Mouse (Mus musculus) embryonic facial prominence, embryonic 12.5 days (tissue): ENCODE measurements around the gene Atp8b2. TPM values are rescaled to one million over a fixed set of nuclear protein-coding genes. Genes with fewer than 3 reads are reported as not detected.

Experiments used
- ATAC-seq: fragments of 200-750 bp; cut with Nextera tagmentation; 2 replicates; pipeline ENCODE4 v1.8.0; 2017; ENCODE audit not compliant: insufficient number of reproducible peaks, insufficient read depth, low FRiP score, low TSS enrichment
- H3K27ac ChIP-seq: fragments of 300-500 bp; sonication (generic); 2 replicates; pipeline ENCODE4 v1.5.1; 2016; ENCODE audit warnings: mild to moderate bottlenecking
- H3K27me3 ChIP-seq: fragments of 300-500 bp; sonication (generic); 2 replicates; pipeline ENCODE4 v1.6.1; 2016; ENCODE audit warnings: mild to moderate bottlenecking, moderate library complexity
- H3K36me3 ChIP-seq: fragments of 300-500 bp; sonication (generic); 2 replicates; pipeline ENCODE4 v1.6.1; 2016; ENCODE audit warnings: mild to moderate bottlenecking
- H3K4me1 ChIP-seq: fragments of 300-500 bp; sonication (generic); 2 replicates; pipeline ENCODE4 v1.6.1; 2016
- H3K4me2 ChIP-seq: fragments of 300-500 bp; sonication (generic); replicated peaks from 2 replicates; pipeline ENCODE4 v1.6.1; 2016; ENCODE audit warnings: mild to moderate bottlenecking, moderate library complexity
- H3K4me3 ChIP-seq: fragments of 300-500 bp; sonication (generic); 2 replicates; pipeline ENCODE4 v1.5.1; 2016; ENCODE audit warnings: mild to moderate bottlenecking
- H3K9ac ChIP-seq: fragments of 300-500 bp; sonication (generic); 2 replicates; pipeline ENCODE4 v1.6.1; 2016; ENCODE audit warnings: mild to moderate bottlenecking, moderate library complexity
- H3K9me3 ChIP-seq: fragments of 300-500 bp; sonication (generic); 2 replicates; pipeline ENCODE4 v1.6.1; 2016; ENCODE audit warnings: mild to moderate bottlenecking, moderate library complexity
- WGBS: fragments of 180-500 bp; shearing (Covaris S2); methylation state at CpG from one replicate; pipeline ENCODE4 v1.1.7; 2016; 5-methylcytosine and 5-hydroxymethylcytosine counted together
- polyA plus RNA-seq: library from polyadenylated mRNA; unstranded; fragments of >200 nt; fragmentation: Nextera tagmentation; extraction: Ambion mirVana; gene quantifications from 2 replicates; pipeline ENCODE4 v1.2.1, GENCODE M21; 2016

Atp8b2 gene
- polyA plus RNA-seq, 1 experiment from 2014 or later: 22.9 TPM

DNA sequence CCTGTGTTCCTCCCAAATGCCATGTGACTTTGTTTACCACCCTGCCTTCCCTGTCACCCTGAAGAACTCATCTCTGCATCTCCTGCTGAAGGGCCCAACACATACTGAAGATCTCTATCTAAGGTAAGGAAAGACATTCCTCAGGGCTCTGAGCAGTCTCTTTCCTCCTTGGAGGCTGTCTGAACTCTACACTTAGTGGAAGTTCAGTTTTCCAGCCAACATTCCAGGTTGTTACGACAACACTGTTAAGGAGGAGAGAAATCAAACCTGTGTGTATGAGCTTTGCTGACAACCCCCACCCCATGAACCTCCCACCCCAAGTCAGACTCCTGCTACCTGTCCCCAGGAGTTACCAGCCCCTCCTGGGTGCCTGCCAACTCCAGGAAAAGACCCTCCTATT is 46.7 kb downstream of the Atp8b2 start:
- H3K27ac ChIP-seq: no peak overlapping the region
- 78% methylated on average over 1 of the region's 1 CpGs for WGBS
- no peak for ATAC-seq

DNA sequence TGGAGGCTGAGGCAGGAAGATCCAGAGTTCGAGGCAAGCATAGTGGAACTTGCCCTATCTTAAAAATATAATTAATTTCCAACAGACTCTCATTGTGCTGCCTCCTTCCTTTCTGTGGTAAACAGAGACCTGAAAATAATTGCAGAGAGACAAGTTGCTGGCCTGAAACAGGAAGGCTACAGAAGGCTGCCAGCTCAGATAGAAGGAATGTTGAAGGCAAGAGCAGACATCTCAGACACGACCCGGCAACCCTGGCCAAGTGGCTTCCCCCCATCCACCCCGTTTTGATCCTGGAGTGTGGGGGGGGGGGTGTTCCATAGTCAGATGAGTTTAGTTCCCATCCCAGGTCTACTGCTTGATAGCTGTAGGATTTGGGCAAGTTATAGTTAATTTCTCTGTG is 48.6 kb downstream of the Atp8b2 start:
- H3K9me3 ChIP-seq: no peaks in the 10 kb centered on the region
- no peaks in the 10 kb centered on the region for H3K36me3 ChIP-seq
- H3K9ac ChIP-seq: no peak overlapping the region
- peaks cover 15% of the 10 kb centered on the region for H3K4me1 ChIP-seq
- no peak overlapping the region for H3K4me2 ChIP-seq
- H3K27ac ChIP-seq: no peak overlapping the region
- H3K4me3 ChIP-seq: no peak overlapping the region
- 78% methylated on average over 4 of the region's 4 CpGs for WGBS
- H3K27me3 ChIP-seq: peaks cover 42% of the 10 kb centered on the region
- no peak for ATAC-seq

More for the DNA sequence above, 46.7 kb downstream of the Atp8b2 start:
- no peak overlapping the region for H3K9ac ChIP-seq
- H3K9me3 ChIP-seq: no peaks in the 10 kb centered on the region
- peaks cover 14% of the 10 kb centered on the region for H3K4me1 ChIP-seq
- no peak overlapping the region for H3K4me3 ChIP-seq
- H3K27me3 ChIP-seq: peaks cover 32% of the 10 kb centered on the region
- no peak overlapping the region for H3K4me2 ChIP-seq
- H3K36me3 ChIP-seq: no peaks in the 10 kb centered on the region

DNA sequence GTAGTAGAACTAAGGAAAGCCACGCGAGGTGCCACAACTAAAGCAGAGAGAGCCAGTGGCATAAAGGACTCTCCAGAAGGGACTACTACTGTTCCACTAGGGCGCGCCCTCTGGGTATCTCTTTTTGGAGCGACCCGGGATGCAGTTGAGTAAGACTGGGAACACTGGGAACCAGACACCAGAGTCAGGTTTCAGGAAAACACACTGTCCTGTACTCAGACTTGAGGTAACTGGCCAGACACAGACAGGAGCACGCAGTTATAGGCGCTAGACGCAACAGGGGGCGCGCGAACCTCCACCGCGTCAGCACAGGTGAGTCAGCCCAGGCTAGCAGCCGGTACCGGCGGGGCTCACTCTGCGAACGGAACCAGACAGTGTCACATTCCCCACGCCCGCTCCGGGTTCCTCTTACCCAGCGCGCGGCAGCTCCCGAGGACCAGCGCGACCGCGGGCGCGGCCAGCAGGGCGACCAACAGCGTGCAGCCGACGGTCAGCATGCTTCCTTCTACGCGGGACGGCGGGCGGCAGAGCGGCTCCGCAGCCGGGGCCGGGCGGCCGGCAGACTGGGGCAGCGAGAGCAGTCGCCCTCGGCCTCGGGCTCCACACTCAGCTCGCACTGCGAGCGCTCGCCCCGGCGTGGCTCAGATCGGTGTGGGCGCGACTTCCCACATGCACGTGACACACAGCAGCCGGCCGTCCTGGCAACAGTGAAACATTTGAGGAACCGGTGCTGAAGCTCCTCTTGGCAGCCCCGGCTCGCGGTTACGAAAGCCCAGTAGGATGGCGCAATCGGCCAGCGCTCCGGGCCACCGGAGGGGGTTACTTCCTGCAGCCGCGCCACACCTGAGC is 50.5 kb downstream of the Atp8b2 start, which contains the start of gene Il6ra:
TSS of gene Il6ra (minus strand) at position 654 of the 849 bp plus-strand sequence.
- Histone ChIP-seq H3K27me3 (peaks cover 44% of the 10 kb centered on the region), H3K9ac (peak within 1 kb of the TSS; percentile 55), H3K9me3 (no peaks in the 10 kb centered on the region), H3K4me2 (peak within 1 kb of the TSS; percentile 99), H3K4me3 (peak within 1 kb of the TSS; percentile 52), H3K4me1 (peaks cover 17% of the 10 kb centered on the region), H3K27ac (no peak within 1 kb of the TSS), H3K36me3 (no peaks in the 10 kb centered on the region)
- peak; percentile 73; the same call in 1 of the 2 replicates for ATAC-seq
- under 1% methylated on average over 75 of the region's 75 CpGs for WGBS

DNA sequence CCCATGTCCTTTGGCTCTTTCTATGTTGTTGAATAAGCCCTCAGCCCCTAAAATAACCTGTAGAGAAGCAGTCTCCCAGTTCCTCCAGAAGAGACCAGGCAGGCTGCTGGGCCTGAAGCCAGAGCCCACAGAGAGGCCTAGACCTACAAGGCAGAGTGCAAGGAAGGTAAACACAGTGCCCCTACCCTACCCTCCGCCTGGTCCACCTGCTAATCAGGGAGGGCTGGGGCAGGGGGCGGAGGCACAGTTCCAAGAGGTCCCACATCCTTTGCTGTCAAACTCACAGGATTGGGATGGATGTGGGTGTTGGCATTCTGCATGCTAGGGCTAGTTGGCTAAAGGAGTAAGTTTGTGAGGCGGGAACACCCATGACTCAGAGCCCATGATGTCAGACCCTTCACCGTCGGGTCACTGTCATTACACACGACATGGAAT is 51.2 kb downstream of the Atp8b2 start:
- no peak for ATAC-seq
- no peak overlapping the region for H3K4me3 ChIP-seq
- H3K9me3 ChIP-seq: no peaks in the 10 kb centered on the region
- H3K27ac ChIP-seq: no peak overlapping the region
- no peaks in the 10 kb centered on the region for H3K36me3 ChIP-seq
- no peak overlapping the region for H3K9ac ChIP-seq
- H3K27me3 ChIP-seq: peaks cover 44% of the 10 kb centered on the region
- 36% methylated on average over 6 of the region's 6 CpGs for WGBS
- H3K4me2 ChIP-seq: peak overlapping the region; percentile 99; the same call in 1 of the 2 replicates
- H3K4me1 ChIP-seq: peaks cover 17% of the 10 kb centered on the region

DNA sequence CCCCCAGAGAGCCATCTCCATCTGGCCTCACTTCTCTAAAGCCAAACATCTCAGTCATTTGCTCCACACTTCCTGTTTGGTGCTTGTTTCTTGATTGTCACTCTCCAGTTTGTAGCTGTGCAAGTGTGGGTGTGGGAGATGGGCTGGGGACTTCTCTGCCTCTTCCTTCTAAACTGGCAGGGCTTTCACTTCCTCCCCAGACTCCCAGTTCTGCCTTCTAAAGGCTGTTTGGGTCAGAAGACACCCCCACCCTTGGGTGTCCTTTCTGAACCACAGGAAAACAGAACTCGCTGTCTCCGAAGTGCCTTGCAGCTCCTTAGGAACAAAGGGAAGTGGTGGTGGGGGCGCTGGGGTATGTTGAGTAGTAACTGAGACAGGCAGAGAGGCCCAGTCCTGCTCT is 52.1 kb downstream of the Atp8b2 start:
- Histone ChIP-seq H3K27ac (no peak overlapping the region), H3K4me2 (no peak overlapping the region), H3K9ac (no peak overlapping the region), H3K9me3 (no peaks in the 10 kb centered on the region), H3K4me3 (no peak overlapping the region), H3K4me1 (peaks cover 17% of the 10 kb centered on the region), H3K36me3 (no peaks in the 10 kb centered on the region), H3K27me3 (peaks cover 44% of the 10 kb centered on the region)
- WGBS: 75% methylated on average over 3 of the region's 3 CpGs
- no peak for ATAC-seq

DNA sequence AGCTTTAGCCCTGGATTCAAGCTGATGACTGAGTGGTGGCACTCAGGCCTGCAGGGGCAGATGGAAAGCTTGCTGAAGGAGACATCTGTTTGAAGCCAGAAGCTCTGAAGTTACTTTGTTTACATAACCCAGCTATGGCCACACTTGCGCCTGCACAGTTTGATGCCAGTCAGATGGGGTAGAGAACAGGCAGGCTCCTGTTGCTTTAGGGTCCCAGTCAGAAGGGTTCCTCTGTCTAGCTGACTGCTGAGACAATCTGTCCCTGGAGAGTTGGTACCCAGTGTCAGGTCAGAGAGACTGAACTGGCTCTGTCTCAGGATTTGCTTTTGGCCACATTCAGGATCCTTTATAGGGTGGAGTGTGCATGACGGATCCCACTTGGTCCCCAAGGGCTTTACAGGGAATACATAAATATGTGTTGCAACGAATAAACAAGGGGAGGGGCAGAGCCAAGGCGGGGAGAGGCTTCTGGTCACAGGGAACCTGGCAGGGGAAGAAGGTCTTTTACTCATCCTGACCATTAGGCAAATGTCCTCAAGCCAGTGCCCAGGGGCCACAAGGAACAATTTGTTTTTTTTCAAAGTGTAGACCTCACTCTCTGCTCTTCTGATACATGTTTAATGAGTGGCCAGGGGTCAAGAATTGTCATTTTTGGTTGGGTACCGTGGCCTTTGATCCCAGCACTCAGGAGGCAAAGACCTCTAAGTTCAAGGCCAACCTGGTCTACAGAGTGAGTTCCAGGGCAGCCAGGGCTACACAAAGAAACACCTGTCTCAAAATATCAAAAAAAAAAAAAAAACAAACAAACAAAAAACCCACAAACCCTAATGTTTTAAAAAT is 53.4 kb downstream of the Atp8b2 start:
- Histone ChIP-seq H3K9ac (no peak overlapping the region), H3K9me3 (no peaks in the 10 kb centered on the region), H3K27ac (no peak overlapping the region), H3K4me3 (no peak overlapping the region), H3K36me3 (no peaks in the 10 kb centered on the region), H3K4me1 (peaks cover 17% of the 10 kb centered on the region), H3K27me3 (peaks cover 41% of the 10 kb centered on the region), H3K4me2 (no peak overlapping the region)
- 35% methylated on average over 5 of the region's 5 CpGs for WGBS
- no peak for ATAC-seq

DNA sequence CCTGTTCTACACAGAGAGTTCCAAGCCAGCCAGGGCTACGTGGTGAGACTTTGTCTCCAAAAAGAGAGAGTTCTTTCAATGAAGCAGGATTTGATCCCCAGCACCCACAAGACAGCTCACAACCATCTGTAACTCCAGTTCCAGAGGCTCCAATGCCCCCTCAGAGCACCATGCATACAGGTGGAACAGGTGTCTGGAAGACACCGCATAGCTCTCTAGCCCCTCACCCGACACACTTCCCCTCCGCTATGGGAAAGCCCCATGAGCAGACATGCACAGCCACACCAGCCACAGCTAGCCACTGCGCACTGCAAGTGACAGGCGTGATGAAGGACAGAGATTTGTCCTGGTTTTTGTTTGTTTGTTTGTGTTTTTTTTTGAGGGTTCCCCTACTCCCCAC is 54.5 kb downstream of the Atp8b2 start:
- Histone ChIP-seq H3K27me3 (peaks cover 31% of the 10 kb centered on the region), H3K36me3 (no peaks in the 10 kb centered on the region), H3K9ac (no peak overlapping the region), H3K4me2 (no peak overlapping the region), H3K4me3 (no peak overlapping the region), H3K9me3 (no peaks in the 10 kb centered on the region), H3K27ac (no peak overlapping the region), H3K4me1 (peaks cover 17% of the 10 kb centered on the region)
- no peak for ATAC-seq
- 78% methylated on average over 6 of the region's 6 CpGs for WGBS

DNA sequence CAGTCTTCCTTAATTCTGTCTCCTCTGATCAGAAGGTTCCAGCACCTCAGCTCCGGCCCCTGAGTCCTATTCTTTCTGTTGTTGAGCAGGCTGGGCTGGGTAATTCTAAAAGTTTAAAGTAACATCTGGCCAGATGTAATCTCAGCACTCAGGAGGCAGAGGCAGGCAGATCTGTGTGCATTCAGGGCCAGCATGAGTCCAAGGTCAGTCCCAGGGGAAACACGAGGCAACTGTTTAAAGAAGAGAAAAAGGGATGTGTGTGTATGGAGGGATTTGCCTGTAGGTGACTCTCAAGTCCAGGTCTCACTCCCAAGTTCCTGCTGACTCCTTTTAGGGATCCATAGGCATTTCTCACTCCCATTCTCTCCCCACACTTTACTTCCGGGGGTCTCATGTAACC is 55.5 kb downstream of the Atp8b2 start:
- no peaks in the 10 kb centered on the region for H3K36me3 ChIP-seq
- ATAC-seq: no peak

DNA sequence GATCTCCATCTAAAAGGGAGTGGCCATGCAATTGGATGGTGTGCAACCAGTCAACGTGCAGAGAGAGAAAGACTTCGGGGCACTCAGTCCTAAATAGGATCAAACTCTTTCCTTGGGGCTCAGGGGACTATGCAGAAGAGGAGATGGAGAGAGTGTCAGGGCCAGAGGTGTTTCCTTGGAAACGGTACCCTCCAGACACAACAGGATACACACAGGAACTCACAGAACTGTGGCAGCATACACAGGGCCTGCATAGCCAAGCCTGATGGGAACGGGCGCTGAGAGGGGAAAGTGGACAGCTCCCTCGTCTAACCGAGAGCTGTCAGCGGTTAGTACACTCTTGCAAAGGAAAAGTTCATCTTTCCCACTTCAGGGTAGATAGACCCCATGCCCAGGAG is 63.8 kb downstream of the Atp8b2 start:
- WGBS: 65% methylated on average over 8 of the region's 8 CpGs
- no peaks in the 10 kb centered on the region for H3K9me3 ChIP-seq
- no peak overlapping the region for H3K4me2 ChIP-seq
- no peaks in the 10 kb centered on the region for H3K36me3 ChIP-seq
- H3K27ac ChIP-seq: no peak overlapping the region
- no peak for ATAC-seq
- H3K4me1 ChIP-seq: peaks cover 14% of the 10 kb centered on the region; the same call in 1 of the 2 replicates
- H3K4me3 ChIP-seq: no peak overlapping the region
- no peaks in the 10 kb centered on the region for H3K27me3 ChIP-seq
- H3K9ac ChIP-seq: no peak overlapping the region

More for the DNA sequence above, 55.5 kb downstream of the Atp8b2 start:
- H3K4me2 ChIP-seq: no peak overlapping the region
- 78% methylated on average over 3 of the region's 3 CpGs for WGBS
- H3K4me1 ChIP-seq: peaks cover 10% of the 10 kb centered on the region; the same call in 1 of the 2 replicates
- no peak overlapping the region for H3K4me3 ChIP-seq
- no peaks in the 10 kb centered on the region for H3K9me3 ChIP-seq
- no peak overlapping the region for H3K27ac ChIP-seq
- no peak overlapping the region for H3K9ac ChIP-seq
- peaks cover 23% of the 10 kb centered on the region for H3K27me3 ChIP-seq

DNA sequence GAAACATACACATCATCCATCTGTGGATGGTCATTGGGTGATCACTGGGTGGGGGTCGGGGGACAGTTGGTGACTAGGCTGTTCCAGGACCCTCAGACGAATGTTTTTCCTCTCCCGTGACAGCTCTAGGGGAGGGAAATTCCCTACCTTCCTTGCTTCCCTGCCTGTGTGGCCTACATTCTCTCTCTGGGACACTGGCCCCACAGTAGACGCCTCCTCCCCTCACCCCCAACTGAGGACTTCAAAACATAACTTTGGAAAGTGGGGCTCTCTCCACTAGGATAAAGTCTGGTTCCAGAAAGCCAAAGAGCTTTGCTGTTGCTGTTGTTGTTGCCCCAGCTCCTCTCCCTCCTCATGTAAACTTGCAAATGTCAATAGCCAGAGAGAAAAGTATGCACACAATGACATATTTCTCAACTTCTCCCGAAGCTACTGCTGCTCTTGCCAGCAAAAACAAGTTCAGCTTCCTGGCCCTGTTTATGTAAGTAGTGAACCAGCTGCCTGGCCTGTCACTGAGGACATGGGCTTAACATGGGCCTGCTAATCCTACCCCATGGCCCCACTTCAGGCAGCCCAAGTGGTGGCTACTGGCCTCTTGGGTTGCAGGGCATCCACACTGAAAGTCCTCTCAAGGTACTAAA is 64.3 kb downstream of the Atp8b2 start:
- 61% methylated on average over 5 of the region's 5 CpGs for WGBS
- Histone ChIP-seq H3K9me3 (no peaks in the 10 kb centered on the region), H3K27me3 (no peaks in the 10 kb centered on the region), H3K4me1 (peaks cover 14% of the 10 kb centered on the region; the same call in 1 of the 2 replicates), H3K9ac (no peak overlapping the region), H3K36me3 (no peaks in the 10 kb centered on the region), H3K4me3 (no peak overlapping the region), H3K27ac (no peak overlapping the region), H3K4me2 (no peak overlapping the region)
- ATAC-seq: no peak

DNA sequence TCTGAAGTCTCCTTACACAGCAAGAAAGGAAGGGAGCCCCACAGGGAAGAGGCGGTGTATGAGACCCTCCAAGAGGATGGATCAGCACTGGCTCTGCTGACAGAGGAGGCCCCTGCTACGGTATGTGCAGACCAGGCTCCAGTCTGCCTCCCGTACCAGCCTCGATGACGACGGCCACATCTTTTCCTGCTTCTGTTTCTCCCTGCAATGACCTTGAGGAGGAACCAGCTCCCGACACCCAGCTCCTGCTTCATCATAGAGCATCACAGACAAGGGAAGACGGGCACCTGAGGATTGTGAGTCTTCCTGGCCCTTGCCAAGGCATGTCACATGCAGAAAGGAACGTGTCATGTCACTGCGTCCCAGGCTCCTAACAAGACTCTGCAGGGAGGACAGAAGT is 65.3 kb downstream of the Atp8b2 start:
- H3K4me1 ChIP-seq: peaks cover 14% of the 10 kb centered on the region; the same call in 1 of the 2 replicates
- H3K36me3 ChIP-seq: no peaks in the 10 kb centered on the region
- H3K9me3 ChIP-seq: no peaks in the 10 kb centered on the region
- no peak for ATAC-seq
- H3K27ac ChIP-seq: no peak overlapping the region
- H3K27me3 ChIP-seq: no peaks in the 10 kb centered on the region
- no peak overlapping the region for H3K4me2 ChIP-seq
- no peak overlapping the region for H3K9ac ChIP-seq
- 72% methylated on average over 10 of the region's 10 CpGs for WGBS
- H3K4me3 ChIP-seq: no peak overlapping the region
